Mouse (Mus musculus) lung, postnatal 10 days (tissue): ENCODE results near the gene Tmem184a.

Source experiments
- DNase-seq: peaks from one replicate; pipeline ENCODE4 v3.0.0; 2021

Gene Tmem184a

GRCm38 (mm10) chr5:139812398-139813125 lies 7.2 kb downstream of the Tmem184a start:
- no peak for DNase-seq

DNA sequence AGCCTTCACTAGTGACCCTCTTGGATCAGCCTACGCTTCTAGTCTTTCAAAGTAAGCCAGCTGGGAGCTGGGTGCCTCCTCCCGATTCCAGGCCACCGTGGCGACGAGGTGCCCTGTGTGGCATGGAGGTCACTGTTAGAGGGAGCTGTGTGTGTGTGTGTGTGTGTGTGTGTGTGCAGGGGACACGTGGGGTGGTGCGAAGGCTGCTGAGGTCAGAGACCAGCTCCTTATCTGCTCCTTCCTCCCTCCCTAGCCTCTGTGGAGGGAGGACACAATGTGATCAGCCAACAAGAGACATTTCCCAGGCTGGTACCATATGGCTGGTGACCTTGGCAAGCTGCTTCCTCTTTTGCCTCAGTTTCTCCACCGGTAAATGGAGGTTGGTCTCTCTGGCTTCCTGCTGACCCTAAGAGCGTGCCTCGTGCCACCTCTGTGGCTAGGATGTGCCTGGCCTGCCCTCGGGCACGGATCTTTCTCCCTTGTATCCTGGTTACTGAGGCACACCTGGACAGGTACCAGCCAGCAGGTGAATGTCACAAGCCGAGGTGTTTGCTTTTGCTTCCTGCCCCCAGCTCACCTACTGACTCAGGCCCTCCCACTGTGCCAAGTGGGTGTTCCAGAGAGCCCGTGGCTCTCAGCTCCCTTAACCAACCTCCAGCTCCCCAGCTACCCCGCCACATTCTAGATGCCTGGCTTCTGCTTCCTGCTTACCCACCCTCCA lies 7.9 kb downstream of the Tmem184a start:
- no peak for DNase-seq

- DNase-seq, result no peak
Measured at GRCm38 (mm10) chr5:139809397-139809796, 10.3 kb downstream of the Tmem184a start.

- DNase-seq, result no peak
Measured at GRCm38 (mm10) chr5:139805924-139806323, 13.8 kb downstream of the Tmem184a start.

DNA sequence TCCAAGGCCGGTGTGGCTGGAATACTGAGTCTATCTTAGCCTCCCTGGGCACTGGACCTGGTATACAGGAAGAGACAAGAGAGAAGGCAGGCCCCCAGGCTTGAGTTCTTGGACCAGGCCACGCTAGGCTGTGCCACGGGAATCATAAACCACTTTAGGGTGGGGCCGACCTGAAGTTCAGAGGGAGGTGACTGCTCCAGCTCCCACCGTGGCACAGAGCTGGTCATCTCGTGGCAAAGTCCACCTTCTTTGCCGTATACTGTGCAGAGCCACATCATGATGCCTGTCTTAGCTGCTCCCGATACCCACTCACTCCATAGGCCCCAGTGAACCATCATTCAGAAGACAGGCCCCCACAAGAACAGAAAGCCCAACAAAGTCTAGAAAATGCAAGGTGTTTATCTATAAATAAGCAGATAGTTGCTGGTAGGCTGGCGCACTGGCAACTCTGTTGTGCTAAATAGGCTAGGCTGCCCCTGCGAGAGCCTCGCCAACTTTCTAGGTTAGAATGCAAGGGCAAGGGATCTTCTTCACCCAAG lies 15.1 kb downstream of the Tmem184a start:
- DNase-seq, result no peak

DNA sequence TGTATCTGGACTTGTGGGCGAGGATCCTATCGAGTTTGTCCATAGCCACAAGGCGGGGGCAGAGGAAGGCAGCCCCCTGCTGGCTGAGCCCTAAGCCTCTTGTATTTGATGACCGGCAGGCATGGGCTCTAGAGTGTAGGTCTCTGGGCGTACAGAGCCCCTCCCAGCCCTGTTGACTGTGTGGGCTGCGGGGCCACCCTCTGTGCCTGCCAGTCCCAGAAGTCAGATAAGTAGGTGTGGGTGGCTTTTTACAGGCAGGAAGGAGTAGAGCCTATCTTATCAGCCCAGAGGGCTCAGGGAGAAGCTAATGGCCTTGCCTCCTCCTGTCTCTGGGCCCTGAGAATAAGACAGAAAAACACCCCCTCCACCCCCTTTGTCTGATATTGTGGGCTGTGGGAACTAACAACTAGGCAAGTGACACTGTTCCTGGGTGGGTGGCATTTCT lies 15.6 kb downstream of the Tmem184a start:
- no peak for DNase-seq

DNA sequence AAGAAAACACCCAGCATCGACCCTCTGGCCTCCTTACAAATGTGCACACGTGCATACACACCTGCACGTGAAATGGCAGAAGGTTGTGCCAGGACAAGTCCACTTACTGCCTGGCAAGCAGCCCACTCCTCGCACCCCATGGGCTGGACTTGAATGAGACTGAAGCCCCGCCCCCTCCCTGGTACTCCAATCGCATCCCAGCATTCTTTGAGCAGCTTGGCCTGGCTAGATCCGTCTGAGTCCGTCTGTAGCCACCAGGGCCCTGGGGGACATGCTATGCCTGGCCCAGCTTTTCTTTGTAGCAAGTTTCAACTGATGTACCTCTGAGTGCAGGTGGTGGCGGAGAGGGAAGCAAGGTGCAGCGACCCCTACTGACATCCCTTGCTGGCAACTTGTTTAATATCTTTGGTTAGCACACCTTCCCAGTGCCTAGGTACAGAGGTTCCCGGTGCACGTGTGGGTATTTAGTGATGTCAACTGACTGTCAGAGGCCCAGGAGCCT lies 16.1 kb downstream of the Tmem184a start:
- DNase-seq, result peak; percentile 85

- no peak for DNase-seq
Measured at GRCm38 (mm10) chr5:139803165-139803564, 16.6 kb downstream of the Tmem184a start.

DNA sequence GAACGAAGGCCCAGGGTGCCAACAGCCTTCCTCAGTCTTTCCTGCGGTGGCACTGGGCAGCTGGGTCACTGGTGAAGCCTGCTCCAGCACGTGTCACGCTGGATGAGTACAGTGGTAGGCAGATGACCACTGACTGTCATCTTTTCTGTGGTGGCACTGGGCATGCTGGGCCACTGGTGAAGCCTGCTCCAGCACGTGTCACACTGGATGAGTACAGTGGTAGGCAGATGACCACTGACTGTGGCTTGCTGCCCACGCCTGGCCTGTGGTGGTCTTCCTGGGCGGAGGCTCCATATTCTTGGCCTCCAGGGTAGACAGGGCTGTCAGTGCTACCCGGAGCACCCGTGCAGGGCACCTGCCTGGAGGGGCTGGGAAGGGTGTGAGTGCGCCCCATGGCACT lies 17.8 kb downstream of the Tmem184a start:
- DNase-seq, result no peak

DNA sequence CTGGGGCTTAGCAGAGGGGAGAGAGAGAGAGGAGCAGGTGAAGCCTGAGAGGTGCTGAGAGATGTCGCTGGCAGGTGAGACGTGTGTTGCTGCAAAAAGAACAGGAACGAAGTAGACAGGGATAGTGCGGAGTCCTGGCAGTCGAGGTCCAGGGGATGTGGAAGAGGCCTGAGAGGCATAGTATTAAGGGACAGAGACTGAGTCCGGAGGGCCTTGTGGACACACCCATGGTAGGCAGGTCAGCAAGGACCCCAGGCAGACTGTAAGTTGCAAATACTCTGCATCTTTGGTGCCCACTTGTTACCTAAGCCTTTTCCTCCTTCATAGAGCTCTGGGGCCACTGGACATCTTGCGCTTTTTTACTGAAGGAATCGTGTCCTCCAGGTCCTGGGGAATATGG lies 18.5 kb downstream of the Tmem184a start:
- DNase-seq, result no peak

GRCm38 (mm10) chr5:139799801-139800590 lies 19.7 kb downstream of the Tmem184a start:
- no peak for DNase-seq

DNA sequence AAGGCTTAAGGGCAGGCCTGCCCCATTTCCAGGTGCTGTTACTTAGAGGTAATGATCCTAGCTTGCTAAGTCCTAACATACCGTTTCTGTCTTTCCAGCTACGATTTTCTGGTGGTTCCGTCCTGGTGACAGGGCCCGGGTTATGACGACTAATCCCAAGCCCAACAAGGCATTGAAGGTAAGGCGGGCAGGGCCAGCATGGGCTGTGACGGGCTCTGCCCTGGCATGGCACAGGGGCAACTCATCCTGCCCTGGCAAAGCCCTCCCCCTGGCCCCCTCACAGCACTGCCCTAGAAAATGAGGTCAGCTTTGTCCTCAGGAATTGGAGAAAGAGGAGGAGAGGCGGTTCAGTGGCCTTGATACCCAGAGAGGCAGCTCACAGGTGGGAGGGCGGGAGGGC lies 20.7 kb downstream of the Tmem184a start:
- DNase-seq, result no peak

GRCm38 (mm10) chr5:139798168-139798900 lies 21.4 kb downstream of the Tmem184a start:
- DNase-seq, result no peak

DNA sequence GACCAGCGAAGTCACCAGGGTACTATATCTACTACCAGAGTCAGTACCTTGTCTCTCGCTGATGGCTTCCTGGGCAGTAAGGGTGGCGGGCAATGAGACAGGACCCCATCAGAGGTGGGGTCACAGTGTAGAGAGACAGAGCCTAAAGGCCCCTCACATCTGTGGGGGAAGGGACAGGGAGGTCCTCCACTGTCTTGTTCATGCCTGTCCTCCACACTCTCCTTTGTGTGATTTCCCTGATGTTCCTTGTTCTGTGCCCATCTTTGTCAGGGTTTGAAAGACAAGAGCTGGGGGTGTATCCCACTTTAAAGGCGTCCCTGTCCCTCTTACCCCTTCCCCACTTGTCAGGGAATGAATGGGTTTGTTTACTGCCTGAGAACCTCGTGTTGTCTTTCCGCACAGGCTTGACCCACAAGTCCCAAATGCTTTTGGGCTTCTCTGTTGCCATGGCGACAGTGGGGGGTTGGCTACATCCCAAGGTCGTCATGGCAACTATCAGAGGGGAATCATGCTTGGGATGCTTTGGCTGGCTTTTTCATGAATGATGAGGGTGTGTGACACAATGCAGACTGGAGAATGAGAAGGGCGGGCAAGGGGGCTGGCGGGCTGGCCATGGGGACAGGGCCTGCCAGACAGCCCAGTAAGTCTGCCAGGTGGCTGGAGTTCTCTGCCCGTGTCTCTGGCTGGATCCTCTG lies 22.1 kb downstream of the Tmem184a start:
- peak; percentile 94 for DNase-seq

DNA sequence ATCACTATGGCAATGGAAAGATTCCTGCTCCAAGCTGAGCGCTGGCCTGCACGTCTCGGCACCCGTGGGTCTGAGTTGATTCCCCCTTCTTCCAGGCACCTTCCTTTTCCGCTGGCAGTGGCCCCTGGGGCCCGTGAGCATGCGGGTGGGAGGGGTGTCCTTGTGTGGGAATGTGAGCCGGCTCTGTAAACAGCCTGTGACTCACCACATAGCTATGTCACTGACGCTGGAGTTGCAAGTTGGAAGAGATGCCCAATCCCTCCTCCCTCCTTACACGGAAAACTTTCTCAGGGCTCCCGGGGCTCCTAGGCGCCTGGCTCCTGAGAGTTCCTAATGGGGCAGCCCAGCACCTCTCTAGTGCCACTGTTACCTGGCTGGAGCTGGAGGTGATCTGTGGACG lies 22.8 kb downstream of the Tmem184a start:
- peak; percentile 96 for DNase-seq

DNA sequence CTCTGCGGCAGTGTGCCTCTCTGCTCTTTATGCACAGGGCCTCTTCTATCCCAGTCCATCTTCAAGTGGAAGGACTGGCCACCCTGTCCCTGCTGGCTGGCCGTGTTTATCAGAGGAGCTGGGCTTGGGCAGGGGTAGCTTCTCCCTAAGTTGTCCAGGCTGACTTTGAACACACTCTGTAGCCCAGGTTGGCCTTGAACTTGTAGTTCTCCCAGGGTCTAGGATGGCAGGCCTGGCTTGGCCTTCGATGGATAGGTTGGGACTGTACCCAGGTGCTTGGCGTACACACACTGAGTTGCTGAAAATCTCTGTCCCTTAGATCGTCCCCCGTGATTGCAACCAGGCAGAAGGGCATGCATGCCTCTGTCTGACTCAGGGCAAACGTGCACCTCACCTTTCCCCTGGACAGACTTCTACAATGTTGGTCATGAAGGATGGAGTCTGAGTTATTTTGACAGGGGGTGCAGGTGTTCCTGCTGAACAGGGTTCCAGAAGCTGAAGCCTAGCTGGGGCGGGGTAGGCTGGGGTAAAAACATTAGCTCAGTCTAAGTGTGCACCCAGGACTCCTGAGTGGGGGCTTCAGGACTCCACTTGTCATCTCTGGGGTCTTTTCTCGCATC lies 23.6 kb downstream of the Tmem184a start:
- DNase-seq, result no peak

DNA sequence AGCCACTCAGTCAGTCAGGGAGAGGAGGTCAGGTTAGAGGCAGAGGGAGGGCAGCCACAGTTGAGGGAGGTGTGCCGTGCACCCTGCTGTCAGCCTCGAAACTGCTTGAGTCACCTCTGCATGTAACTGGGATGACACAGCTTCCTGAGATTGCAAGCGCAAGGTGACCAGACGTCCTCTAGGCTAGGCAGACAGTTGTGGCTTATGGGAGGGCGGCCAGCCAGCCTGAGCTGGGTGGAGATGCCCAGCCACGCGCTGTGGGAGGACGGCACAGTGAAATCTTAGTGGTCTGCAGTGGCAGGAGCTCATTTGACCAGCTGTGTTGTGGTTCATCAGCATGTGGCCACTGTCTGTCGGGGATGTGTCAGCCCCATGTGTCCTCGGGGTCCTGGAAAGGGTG lies 24.8 kb downstream of the Tmem184a start:
- peak; percentile 31 for DNase-seq

DNA sequence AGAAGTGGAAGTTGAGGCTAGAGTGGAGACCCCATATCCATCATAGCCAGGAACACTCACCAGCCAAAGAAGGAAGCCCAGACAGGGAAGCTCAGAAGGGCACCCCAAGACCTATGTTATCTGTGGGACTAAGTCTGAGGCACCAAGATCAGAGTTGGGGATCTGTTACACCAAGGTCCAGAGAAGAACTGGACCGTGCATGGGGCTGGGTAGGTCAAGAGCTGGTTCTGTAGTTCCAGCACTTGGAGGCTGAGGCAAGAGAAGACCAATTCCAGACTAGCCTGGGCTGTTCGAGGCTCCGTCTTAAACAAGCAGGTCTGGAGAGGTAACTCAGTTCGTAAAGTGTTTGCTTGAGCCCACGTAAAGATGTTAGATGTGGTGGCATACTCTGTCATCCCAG lies 25.6 kb downstream of the Tmem184a start:
- no peak for DNase-seq

DNA sequence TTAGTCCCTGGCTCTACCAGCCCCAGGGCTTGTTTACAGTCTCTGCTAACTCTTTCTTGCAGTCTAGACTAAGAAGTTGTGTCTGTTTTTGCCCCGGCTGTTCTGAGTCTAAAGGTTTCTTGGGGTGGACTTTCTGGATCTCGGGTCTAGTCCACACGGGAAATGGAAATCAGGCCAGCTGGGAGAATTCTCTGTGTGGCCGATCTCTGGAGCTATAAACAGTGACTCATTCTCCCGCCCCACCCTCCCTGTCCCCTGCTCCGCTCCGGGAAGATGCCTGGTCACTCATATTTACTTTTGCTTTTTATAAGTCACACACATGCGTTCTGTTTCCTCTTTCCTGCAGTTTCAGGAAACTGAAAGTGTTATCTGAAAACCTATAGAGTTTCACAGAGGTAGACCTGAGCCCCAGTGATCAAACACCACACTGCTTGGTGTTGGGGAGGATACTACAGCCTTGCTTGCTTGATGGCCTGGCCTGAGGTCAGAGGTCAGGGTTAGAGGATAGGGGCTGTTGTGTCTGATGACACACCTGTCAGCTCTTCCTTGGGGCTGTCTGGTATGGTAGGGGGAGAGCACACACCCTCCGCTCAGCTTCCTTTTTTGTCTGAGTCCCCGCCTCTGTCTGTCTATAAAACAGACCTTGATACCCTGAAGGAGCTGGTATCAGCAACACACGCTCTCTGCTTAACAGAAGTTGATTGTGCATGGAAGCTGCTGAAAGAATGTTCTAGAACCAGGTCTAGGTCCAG lies 26.2 kb downstream of the Tmem184a start:
- peak; percentile 72 for DNase-seq

- no peak for DNase-seq
Measured at GRCm38 (mm10) chr5:139792966-139793337, 26.8 kb downstream of the Tmem184a start.
